Mouse (Mus musculus): ENCODE results near the gene Msi2. TPM values are rescaled to one million over a fixed set of nuclear protein-coding genes. Genes with fewer than 3 reads are reported as not detected.

The Msi2 gene
- total RNA-seq, 2 experiments from 2014 or later = 192 TPM

DNA sequence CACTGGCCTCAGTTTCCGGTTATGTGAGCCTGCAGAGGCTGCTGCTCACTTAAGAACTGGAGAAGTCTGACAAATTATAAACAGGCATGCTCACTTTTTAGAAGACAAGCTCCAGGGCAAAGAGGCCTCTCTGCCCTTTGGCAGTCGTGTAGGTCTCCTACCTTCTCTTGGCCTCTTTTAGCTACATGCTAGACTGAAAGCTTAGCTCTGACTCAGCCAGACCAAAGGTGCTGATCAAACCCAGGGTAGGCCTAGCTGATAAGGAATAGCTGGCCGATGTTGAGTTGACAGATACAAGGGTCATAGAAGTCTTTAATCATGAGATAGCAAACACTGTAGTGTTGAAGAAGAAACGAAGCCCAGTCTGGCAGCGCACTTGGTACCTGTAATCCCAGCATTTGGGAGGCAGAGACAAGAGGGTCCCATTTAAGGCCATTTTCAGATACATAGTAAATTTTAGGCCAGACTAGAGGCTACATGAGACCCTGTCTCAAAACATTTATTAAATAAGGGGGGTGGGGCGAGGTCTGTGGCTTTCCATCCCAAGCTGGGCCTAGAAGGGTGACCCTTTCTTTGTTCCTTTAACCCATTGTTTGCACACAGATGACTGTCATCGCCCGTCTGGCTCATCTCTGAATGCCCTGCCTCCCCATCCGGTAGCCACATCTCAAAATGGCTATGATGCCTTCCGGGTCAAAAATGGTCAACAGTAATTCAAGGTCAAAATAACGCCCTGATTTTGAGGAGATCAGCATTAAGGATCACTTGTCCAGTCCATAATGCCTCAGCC lies 164.6 kb downstream of the Msi2 start:
- intact Hi-C loops (cut with DNase I) = loop anchor here (1.0 to 5.0 kb wide), 4 partner anchors 41 to 267 kb away; no protein-coding TSS in a partner anchor
- DNase-seq = no peak

DNA sequence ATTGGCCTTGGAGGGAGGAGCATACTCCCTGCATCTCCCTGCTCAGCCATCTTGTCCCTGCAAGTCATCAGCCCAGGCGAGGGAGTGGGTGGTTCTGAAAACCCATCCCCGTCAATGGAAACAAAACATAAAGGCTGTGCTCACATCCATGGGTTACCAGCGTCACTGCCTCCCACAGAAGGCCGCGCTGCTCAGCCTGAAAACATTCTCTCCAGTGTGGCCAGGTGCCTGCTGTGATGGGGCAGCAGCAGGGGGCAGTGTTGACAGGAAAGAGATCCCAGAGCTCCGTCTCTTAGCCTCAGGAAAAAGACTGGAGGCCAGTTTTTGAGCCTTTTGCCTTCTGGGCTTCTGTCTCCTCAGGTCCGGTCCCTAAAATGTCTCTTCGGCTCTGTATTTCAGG lies 165.3 kb downstream of the Msi2 start:
- intact Hi-C loops (cut with DNase I) = loop anchor here (1.0 to 5.0 kb wide), 3 partner anchors 41 to 175 kb away; no protein-coding TSS in a partner anchor
- DNase-seq = peak; percentile 81 to 82

DNA sequence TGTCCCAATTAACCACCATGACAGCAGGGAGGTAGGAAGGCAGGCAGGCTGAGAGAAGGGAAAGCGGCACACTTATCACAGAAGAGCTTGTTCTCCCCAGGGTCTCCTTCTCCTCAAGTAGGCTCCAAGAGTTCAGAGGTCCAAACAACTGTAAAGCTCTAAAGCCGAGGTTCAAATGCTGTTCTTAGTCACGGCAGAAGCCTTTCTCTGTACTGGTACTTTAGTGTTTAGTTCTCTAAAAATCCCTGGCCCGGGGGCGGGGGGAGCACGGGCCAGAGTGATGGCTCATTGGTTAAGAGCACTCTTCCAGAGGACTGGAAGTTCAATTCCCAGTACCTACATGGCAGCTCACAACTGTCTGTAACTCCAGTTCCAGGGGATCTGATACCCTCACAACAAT lies 165.9 kb downstream of the Msi2 start:
- DNase-seq = no peak
- intact Hi-C loops (cut with DNase I) = loop anchor here (2.0 to 5.0 kb wide), 2 partner anchors 40 to 164 kb away; no protein-coding TSS in a partner anchor

DNA sequence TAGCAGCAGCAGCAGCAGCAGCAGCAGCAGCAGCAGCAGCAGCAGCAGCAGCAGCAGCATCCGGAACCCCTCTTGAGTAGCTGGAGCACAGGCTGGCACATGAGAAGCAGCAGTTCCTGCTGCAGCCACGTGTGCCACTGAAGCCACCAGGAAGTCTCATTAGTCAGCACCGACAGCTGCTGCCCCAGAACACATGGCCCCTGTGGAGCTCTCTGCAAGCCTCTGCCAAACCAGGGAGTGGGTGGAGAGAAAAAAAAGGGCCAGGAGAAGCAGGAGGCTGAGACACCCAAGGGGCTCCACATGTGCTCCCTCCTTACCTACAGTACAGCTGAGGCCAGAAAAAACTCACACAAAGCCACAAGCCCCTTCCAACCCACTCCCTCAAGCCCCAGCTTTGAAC lies 167.3 kb downstream of the Msi2 start:
- intact Hi-C loops (cut with DNase I) = loop anchor here (2.0 to 5.0 kb wide), 2 partner anchors 22 to 39 kb away; no protein-coding TSS in a partner anchor

DNA sequence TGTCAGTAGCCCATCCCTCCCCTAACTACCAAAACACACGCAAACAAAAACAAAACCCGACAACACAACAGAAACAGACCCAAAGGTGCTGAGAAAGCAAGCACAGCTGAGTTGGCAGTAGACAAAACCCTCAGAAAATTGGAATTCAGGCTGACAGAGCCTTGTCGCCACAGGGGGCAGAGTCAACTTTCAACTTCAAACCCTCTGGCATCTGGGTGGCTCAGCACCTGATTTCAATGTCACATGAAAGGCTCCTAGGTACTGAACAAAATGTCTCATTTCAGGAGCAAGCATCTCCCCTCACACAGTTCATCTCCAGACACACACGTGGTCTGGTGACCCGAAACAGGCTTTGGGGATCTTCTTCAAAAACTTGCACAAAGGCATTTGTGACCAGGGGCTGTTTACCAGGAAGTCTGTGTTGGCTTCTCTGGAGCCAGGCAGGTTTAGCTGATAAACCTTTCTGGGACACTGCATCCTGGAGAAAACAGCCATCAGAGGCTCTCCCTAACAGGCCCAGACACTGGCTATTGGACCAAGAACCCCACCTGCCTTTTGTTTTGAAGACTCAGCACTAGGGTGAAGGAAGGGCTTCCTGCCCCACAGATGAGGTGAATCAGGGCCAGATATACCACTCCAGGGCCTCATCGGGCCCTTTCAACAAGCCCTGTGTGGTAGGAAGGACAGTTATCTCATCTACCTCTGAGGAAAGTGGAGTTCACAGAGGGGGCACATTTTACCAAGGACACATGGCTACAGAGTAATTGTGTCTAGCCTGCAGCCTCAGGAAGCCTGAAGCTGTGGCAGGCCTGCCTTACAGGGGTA lies 168.0 kb downstream of the Msi2 start:
- DNase-seq = no peak
- intact Hi-C loops (cut with DNase I) = loop anchor here (2.0 to 5.0 kb wide), 2 partner anchors 21 to 38 kb away; no protein-coding TSS in a partner anchor

More for the DNA sequence above, 167.3 kb downstream of the Msi2 start:
- DNase-seq = no peak

DNA sequence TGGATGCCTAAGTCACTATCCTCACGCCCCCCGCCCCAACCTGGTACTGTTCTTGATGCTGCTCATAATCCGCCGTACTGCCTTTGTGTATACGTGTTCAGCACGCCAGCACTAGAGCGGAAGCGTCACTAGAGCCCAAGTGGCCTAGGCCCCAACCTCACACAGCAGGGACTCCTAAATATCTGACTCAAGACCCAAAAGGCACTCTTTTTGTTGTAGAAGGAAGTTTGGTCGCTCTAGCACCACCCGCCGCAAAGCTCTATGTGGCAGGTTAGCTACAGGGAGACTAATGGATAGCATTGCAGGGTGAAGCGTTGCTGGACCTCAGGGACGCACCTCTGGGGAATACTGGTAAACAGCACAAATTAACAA lies 168.8 kb downstream of the Msi2 start:
- no peak for DNase-seq
- intact Hi-C loops (cut with DNase I) = no loop called here

DNA sequence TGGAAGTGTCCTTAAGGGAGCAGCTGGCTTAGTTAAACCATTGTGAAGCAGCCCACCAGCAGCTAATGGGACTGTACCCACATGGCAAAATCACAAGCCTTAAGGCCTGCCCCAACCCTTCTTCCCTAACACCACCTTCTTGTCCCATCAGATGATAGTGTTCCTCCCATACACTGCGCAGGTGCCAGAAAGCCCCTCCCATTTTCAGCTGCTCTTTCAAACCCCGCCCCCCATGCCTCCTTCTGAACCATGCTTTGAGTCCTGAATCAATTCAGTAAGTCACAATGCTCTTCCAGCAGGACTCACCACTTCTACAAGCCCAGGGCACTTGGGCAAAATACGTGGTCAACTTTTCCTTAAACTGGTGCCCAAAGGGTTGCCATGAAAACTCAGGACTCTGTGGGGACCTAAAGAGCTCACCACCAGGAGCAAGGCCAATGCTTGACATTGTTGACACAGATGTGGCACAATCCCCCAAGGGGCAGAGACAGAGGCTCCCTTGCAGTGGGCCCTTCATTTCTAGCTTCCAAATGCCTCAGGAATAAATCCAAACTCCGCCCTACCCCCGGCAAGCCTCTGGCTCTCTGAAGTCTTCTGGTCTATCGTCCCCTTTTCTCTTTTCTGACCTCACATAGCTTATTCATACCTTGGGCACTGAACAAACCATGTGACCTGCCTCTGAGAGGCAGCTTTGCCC lies 169.3 kb downstream of the Msi2 start:
- DNase-seq = no peak
- intact Hi-C loops (cut with DNase I) = no loop called here

DNA sequence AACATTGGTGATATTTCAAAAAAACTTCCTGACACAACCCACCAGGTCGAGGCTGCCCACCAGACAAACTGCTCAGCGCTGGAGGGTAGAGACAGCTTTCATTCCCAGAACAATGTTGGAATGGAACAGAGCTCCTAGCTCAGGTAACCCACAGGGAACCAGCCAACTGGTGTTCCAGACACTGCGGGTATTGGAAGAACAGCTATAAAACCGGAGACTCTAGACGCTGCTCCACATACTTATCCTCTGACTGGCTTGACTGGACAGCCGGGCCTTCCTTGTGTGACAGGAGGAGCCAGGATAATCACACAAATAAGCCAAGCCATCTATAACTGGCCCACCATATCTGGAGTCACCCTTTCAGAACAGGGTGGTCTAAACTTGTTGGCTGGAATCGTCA lies 169.9 kb downstream of the Msi2 start:
- no peak for DNase-seq
- intact Hi-C loops (cut with DNase I) = no loop called here

DNA sequence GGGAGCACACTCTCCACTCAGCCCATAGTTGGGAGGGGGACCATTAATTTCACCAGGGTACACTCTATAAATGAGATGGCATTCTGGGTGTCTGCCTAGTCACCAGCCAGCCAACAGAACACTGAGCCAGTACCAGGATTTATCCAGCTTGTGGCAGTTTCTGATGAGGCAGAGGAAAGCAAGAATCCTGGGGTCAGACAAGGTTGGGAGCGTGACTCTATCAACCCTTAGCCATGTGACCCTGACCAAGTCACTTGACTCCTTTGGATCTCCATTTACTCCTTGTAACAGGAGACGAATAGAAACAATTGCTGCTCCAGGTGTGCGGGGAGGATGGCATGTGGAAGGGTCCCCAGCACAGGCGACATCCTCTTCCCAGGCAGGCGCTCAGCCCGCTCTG lies 174.5 kb downstream of the Msi2 start:
- intact Hi-C loops (cut with DNase I) = no loop called here
- no peak for DNase-seq

DNA sequence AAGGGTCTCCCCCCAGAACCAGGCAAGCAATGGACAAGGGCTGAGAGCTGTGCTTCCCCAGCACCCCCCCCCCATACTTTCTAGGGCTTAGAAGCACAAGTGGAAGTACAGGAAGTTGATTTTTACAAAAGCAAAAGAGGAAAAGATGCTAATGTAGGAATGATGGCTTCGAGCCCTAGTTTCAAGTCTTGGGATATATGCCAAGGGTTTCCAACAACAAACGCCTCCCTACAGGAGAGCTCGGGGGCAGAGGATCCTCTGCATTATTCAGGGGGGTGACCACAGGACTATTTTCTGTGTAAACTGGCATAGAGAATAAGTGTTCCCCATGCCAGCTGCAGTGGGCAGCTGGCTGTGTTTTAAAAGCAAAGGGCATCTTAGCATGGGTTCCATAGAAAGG lies 175.5 kb downstream of the Msi2 start:
- DNase-seq = no peak
- intact Hi-C loops (cut with DNase I) = no loop called here

DNA sequence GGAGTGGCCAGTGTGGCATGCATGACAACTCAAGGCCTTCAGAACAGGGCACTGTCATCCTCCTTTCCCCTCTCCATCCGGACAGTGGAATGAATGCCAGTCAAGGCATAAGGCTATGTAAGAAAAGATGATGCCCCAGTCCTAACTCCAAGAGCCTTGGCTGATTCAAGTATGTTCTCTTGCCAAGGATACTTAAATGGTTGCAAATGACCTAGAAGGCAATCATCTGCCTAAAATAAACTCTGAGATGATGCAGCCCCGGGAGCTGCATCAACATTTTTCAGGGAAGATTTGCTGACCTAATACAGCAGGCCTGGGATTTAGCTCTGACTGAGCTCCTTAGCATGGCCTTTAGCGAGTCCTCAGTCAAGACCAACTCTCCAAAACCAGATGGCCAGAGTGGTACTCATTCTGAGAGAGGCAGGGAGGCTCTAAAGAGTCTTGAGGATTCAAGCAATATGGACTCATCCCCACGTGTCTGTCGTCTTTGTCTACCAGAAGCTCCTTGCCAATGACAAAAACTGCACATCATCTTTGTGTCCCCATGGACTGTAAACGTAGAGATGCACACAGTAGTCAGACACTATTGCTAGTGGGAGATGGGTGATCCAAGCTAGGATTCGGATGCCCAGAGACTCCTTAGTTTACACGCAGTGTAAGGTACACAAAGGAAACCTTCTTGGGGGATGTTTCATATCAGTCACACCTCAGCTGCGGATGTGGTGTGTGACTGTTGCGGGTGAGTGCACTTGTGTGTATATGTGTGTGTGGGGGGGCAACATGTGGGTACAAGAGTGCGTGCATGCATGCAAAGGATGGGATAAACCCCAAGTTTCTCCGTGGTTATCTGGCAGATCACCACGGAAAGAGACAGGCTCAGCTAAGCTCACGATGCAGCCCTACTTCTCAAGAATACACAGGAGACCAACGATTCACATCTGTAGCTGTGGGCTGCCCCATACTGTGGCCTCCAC lies 176.4 kb downstream of the Msi2 start:
- intact Hi-C loops (cut with DNase I) = no loop called here
- DNase-seq = no peak

DNA sequence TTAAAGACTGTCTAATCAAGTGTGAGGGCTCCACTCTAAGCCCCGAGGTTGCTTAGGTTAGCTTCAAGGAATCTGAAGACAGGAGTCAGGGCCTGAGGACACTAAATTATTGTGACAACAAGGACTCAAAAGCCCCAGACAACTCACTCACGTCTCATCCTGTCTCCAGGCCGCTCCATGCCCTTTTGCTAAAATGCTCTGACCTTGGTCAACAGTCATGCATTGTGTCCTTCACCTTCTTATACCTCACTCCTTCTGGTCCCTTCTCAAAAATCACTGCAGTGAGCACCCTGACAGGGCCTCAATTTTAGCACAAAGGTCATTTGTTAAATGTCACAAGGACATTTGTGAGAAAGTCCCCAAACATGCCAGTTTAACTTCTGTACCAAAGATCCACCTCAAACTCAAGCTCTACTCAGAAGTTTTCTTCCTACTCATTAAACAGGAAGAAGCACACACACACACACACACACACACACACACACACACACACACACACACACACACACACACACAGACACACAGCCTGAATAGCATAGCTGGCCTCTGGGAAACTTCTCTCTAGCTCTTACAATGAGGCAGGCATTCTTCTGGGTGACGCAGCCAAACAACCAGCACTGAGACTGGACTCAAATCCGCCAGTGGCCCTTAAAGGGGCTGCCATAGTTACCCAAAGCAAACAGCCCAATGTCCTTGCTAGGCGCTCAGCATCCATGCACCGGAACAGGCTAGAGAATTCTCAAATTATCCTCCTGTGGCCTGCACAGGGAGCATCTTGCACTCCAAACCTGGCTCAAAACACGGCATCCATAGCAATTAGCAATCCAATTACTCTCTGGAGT lies 178.5 kb downstream of the Msi2 start:
- intact Hi-C loops (cut with DNase I) = no loop called here
- no peak for DNase-seq

DNA sequence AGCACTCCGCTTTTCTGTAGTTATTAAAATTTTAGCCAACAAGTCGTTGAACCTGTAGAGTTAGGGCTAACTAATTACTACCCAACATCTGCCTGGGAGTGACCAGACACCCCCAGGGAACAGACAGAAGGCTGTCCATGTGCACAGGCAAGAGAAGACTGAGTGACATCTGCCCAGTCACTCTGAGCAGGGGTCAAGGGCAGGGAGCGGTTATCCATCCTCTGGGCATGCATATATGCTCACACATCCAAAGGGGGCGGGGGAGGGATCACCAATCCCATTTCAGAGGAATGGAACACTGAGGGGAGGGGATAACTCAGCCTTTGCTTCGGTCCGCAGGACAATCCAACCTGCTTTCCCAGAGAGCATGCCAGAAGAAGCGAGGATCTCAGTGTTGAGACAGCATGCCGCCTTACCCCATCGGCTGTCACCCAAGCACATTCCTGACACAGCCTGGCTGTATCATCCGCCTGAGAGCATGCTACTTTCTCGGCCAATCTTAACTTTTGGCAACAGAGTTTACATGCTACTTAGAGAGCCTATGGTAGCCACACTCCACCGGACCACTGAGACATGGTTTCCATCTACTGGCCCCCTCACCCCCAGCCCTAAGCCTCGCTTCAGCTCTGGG lies 179.5 kb downstream of the Msi2 start:
- DNase-seq = no peak

DNA sequence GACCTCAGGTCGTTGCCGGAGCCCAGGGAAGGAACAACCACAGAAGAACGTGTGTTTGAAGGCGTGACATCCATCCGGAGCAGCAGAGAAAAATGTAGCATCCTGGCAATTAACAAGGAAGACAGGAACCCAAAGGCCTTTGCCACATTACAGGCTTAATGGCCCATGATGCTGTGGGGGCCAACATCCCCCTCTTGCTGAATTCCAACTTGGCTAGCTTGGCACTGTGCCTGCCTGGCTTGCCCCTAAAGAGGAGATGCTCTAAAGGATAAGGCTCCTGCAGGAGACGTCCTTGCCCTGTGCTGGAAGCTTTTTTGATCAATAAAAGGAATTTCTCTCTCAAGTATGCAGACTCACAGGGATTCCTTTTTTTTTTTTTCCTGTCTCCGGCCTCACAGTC lies 181.0 kb downstream of the Msi2 start:
- DNase-seq = no peak
- intact Hi-C loops (cut with DNase I) = no loop called here

More for the DNA sequence above, 179.5 kb downstream of the Msi2 start:
- intact Hi-C loops (cut with DNase I) = no loop called here

DNA sequence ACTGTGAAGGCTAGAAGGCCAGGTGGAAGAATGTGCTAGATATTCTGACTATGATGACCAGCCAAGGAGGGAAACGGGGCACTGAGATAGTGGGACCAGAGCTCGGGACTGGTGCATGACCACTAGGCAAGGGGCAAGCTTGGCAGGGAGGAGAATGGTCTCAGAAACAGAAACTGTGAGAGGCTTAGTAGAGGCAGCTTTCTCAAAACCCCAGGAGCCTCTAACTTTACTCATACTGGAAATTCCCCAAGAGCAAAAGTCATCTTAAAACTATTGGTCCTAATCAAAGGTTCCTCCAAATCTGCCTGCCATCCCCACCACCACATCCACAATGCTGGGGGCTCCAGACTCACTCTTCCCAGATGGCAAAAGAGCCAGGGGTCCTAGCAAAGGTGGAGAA lies 181.5 kb downstream of the Msi2 start:
- DNase-seq = no peak
- intact Hi-C loops (cut with DNase I) = no loop called here

DNA sequence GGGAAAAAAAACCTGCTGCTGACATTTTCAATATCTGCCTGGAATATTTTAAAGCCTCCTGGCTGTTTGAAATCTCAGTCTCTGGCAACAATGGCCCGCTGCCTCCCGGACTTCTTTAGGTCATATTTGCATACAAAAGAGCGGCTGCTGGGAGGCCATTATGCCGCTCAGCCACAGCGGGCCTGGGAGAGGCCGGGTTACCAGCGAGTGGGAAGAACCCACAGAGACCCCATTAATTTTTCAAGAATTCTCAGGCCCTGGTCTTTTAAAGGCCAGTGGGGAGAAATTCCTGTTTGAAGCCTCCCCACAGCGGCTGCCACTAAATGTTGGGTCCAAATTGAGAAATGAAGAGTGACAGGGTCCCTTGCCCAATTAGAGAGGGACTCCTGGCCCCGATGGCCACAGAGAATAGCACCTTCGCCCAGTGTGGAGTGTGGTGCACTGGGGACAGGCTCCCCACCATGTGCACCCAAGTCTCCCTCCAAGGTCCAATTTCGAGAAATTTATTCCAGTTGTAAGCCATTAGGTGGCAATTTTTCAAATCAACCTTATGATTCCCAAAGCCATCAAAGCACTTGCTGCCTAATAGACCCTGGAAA lies 183.9 kb downstream of the Msi2 start:
- DNase-seq = no peak
- intact Hi-C loops (cut with DNase I) = no loop called here

DNA sequence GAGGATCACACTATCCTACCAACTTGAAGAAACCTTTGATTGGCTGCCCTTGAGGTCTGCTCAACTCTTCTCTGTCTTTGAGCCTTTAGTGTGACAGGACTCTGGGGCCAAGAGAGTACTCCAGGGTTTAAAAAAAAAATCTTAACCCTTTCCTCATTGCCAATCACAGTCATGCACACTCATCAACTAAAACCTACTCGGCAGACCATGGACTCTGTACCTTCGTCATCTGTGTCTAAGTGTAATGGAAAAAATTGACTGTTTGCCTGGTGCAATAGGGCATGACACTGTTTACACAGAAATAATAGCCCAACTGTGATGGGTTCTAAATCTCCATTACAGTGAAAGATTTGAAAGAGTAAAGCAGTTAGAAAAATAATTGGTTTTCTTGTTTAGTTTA lies 186.3 kb downstream of the Msi2 start:
- DNase-seq = no peak

DNA sequence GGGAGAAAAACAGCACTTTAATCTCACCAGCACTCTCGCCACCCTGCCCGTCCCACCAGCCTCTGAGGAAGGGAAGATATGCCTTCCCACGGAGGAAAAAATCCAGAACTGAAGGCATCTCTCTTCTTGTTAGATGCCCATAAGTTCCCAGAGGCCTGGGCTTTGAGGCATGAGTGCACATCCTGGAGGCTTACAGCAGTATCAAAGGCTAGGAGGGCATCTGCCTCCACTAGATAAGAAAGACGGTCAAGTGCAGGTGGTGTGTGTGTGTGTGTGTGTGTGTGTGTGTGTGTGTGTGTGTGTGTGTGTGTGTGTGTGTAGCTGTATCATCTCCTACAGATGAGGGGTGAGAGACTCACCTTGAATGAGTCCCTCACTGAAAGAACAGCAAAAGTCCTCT lies 188.3 kb downstream of the Msi2 start:
- no peak for DNase-seq
- intact Hi-C loops (cut with DNase I) = no loop called here

More for the DNA sequence above, 186.3 kb downstream of the Msi2 start:
- intact Hi-C loops (cut with DNase I) = no loop called here
